Mouse (Mus musculus) urinary bladder, adult 2 months (tissue): ENCODE results near the gene Pgf. TPM values are rescaled to one million over a fixed set of nuclear protein-coding genes. Genes with fewer than 3 reads are reported as not detected.

Source experiments
- DNase-seq: peaks from one replicate; pipeline ENCODE4 v3.0.0; 2022; ENCODE audit warnings: low spot score
- polyA plus RNA-seq: library from polyadenylated mRNA; depleted of rRNA; stranded (reverse); fragments of >200 nt; gene quantifications from 2 replicates; pipeline ENCODE4 v1.2.3, GENCODE M21; 2012; rRNA removed

The Pgf gene
- polyA plus RNA-seq: 6.0 and 7.7 TPM in 2 replicates

GRCm38 (mm10) chr12:85177740-85178239, at the start of gene Pgf:
TSS of gene Pgf (minus strand) at chr12:85177790.
- DNase-seq: no peak

- no peak for DNase-seq
Observed at GRCm38 (mm10) chr12:85227227-85227626, 49.6 kb upstream of the Pgf start.

- DNase-seq: no peak
Observed at GRCm38 (mm10) chr12:85219905-85220290, 42.3 kb upstream of the Pgf start.

- peak; percentile 89 for DNase-seq
Observed at GRCm38 (mm10) chr12:85219236-85219904, 41.8 kb upstream of the Pgf start, which contains the start of gene Eif2b2. TSS of gene Eif2b2 (plus strand) at chr12:85219481.

- DNase-seq: no peak
Observed at GRCm38 (mm10) chr12:85217733-85218310, 40.2 kb upstream of the Pgf start.

GRCm38 (mm10) chr12:85215031-85215430, 37.4 kb upstream of the Pgf start:
- DNase-seq: no peak

- no peak for DNase-seq
Observed at GRCm38 (mm10) chr12:85208687-85209199, 31.2 kb upstream of the Pgf start.

GRCm38 (mm10) chr12:85205425-85205824, 27.8 kb upstream of the Pgf start:
- no peak for DNase-seq

GRCm38 (mm10) chr12:85204105-85204504, 26.5 kb upstream of the Pgf start:
- DNase-seq: no peak

GRCm38 (mm10) chr12:85203699-85204098, 26.1 kb upstream of the Pgf start:
- DNase-seq: no peak

GRCm38 (mm10) chr12:85202191-85202590, 24.6 kb upstream of the Pgf start:
- DNase-seq: no peak

- DNase-seq: no peak
Observed at GRCm38 (mm10) chr12:85201830-85202147, 24.2 kb upstream of the Pgf start.

- no peak for DNase-seq
Observed at GRCm38 (mm10) chr12:85200929-85201829, 23.6 kb upstream of the Pgf start.

GRCm38 (mm10) chr12:85199954-85200353, 22.4 kb upstream of the Pgf start:
- DNase-seq: no peak

- DNase-seq: no peak
Observed at GRCm38 (mm10) chr12:85197936-85198335, 20.3 kb upstream of the Pgf start.

- DNase-seq: no peak
Observed at GRCm38 (mm10) chr12:85197371-85197770, 19.8 kb upstream of the Pgf start.

- no peak for DNase-seq
Observed at GRCm38 (mm10) chr12:85196191-85196590, 18.6 kb upstream of the Pgf start.

GRCm38 (mm10) chr12:85195086-85195485, 17.5 kb upstream of the Pgf start:
- no peak for DNase-seq

- no peak for DNase-seq
Observed at GRCm38 (mm10) chr12:85194623-85195018, 17.0 kb upstream of the Pgf start.

GRCm38 (mm10) chr12:85193923-85194622, 16.5 kb upstream of the Pgf start:
- no peak for DNase-seq

- no peak for DNase-seq
Observed at GRCm38 (mm10) chr12:85193146-85193545, 15.6 kb upstream of the Pgf start.
